Mouse (Mus musculus) kidney, embryonic 16.5 days (tissue): ENCODE data around the gene Izumo4. TPM values are rescaled to one million over a fixed set of nuclear protein-coding genes. Genes with fewer than 3 reads are reported as not detected.

ENCODE experiments used
- ATAC-seq: fragments of 200-750 bp; cut with Nextera tagmentation; 2 replicates; pipeline ENCODE4 v1.8.0; 2017; ENCODE audit warnings: moderate TSS enrichment; ENCODE audit not compliant: low FRiP score, low TSS enrichment
- H3K27ac ChIP-seq: fragments of 300-500 bp; sonication (generic); 2 replicates; pipeline ENCODE4 v1.5.1; 2014; ENCODE audit warnings: low read length
- H3K27me3 ChIP-seq: fragments of 300-500 bp; sonication (generic); 2 replicates; pipeline ENCODE4 v1.6.1; 2014; ENCODE audit warnings: low read length, control low read depth, mixed read lengths; ENCODE audit not compliant: insufficient read depth
- H3K36me3 ChIP-seq: fragments of 300-500 bp; sonication (generic); 2 replicates; pipeline ENCODE4 v1.6.1; 2014; ENCODE audit warnings: low read length, control low read depth, mixed read lengths; ENCODE audit not compliant: insufficient read depth
- H3K4me1 ChIP-seq: fragments of 300-500 bp; sonication (generic); 2 replicates; pipeline ENCODE4 v1.6.1; 2014; ENCODE audit warnings: low read length, control low read depth, mixed read lengths; ENCODE audit not compliant: insufficient read depth
- H3K4me2 ChIP-seq: fragments of 300-500 bp; sonication (generic); replicated peaks from 2 replicates; pipeline ENCODE4 v1.6.1; 2014; ENCODE audit warnings: low read depth, low read length
- H3K4me3 ChIP-seq: fragments of 300-500 bp; sonication (generic); 2 replicates; pipeline ENCODE4 v1.5.1; 2014; ENCODE audit warnings: mild to moderate bottlenecking, low read length
- H3K9ac ChIP-seq: fragments of 300-500 bp; sonication (generic); replicated peaks from 2 replicates; pipeline ENCODE4 v1.6.1; 2014; ENCODE audit warnings: low read length
- H3K9me3 ChIP-seq: fragments of 300-500 bp; sonication (generic); 2 replicates; pipeline ENCODE4 v1.6.1; 2016; ENCODE audit warnings: low read length, control low read depth
- WGBS: fragments of 180-500 bp; shearing (Covaris S2); extraction: QIAGEN DNeasy Blood & Tissue Kit; methylation state at CpG from one replicate; pipeline ENCODE4 v1.1.7; 2014; 5-methylcytosine and 5-hydroxymethylcytosine counted together
- polyA plus RNA-seq: library from polyadenylated mRNA; unstranded; fragments of >200 nt; fragmentation: Nextera tagmentation; extraction: Ambion mirVana; gene quantifications from 2 replicates; pipeline ENCODE4 v1.2.1, GENCODE M21; 2015

Izumo4 gene
- polyA plus RNA-seq, 1 experiment from 2014 or later, result 23.8 TPM

- ATAC-seq, result peak; percentile 30; the same call in 1 of the 2 replicates
- 0 out of 2 replicates have a peak overlapping the region, but pooled peaks have one; percentile 5 for H3K9ac ChIP-seq
- no peak overlapping the region for H3K4me2 ChIP-seq
- H3K36me3 ChIP-seq, result no peaks in the 10 kb centered on the region
- 42% methylated on average over 11 of the region's 12 CpGs for WGBS
- no peaks in the 10 kb centered on the region for H3K9me3 ChIP-seq
- H3K27me3 ChIP-seq, result no peaks in the 10 kb centered on the region
- H3K4me1 ChIP-seq, result peaks cover 43% of the 10 kb centered on the region
- no peak overlapping the region for H3K4me3 ChIP-seq
- H3K27ac ChIP-seq, result peak overlapping the region; percentile 78
Observed at GRCm38 (mm10) chr10:80696502-80697392, 5.2 kb upstream of the Izumo4 start.

DNA sequence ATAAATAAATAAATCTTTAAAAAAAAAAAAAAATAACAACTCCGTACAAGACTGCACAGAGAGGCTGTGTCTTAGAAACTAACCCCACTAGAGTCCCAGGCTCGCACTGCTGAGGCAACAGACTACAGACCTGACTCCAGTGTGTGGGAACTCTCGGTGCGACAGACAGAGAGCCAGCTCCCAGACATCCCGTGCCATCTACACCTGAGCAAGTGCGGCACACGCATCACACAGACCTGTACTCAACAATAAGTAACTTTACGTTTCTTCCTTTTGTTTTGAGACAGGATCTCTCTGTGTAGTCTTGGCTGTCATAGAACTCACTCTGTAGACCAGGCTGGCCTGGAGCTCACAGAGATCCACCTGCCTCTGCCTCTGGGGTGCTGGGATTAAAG is 4.6 kb upstream of the Izumo4 start:
- no peak overlapping the region for H3K27ac ChIP-seq
- H3K9me3 ChIP-seq, result no peaks in the 10 kb centered on the region
- H3K9ac ChIP-seq, result no peak overlapping the region
- WGBS, result 88% methylated on average over 8 of the region's 8 CpGs
- H3K27me3 ChIP-seq, result no peaks in the 10 kb centered on the region
- peaks cover 43% of the 10 kb centered on the region for H3K4me1 ChIP-seq
- ATAC-seq, result no peak
- H3K36me3 ChIP-seq, result no peaks in the 10 kb centered on the region
- no peak overlapping the region for H3K4me3 ChIP-seq
- H3K4me2 ChIP-seq, result no peak overlapping the region

DNA sequence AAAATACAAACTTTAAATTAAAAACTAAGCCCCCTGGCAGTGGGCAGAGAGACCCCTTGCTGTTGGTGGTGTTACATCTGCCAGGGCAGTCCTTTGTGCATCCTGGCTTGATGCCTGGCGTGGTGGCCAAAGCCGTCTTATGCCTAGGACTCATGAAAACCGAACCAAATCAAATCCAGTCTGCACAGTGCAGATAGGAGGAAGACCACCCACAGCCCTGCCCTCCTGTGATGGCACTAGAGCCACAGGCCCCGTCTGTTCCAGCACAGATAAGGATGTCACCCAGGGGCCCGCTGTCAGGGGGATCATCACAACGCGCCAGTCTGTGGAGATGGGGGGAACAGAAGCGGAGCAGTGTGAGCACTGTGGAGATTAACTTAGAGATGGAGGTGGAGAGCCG is 4.2 kb upstream of the Izumo4 start:
- no peak for ATAC-seq
- 87% methylated on average over 9 of the region's 9 CpGs for WGBS
- no peak overlapping the region for H3K9ac ChIP-seq
- H3K4me2 ChIP-seq, result no peak overlapping the region
- H3K9me3 ChIP-seq, result no peaks in the 10 kb centered on the region
- peaks cover 44% of the 10 kb centered on the region for H3K4me1 ChIP-seq
- no peak overlapping the region for H3K4me3 ChIP-seq
- H3K36me3 ChIP-seq, result no peaks in the 10 kb centered on the region
- H3K27me3 ChIP-seq, result no peaks in the 10 kb centered on the region
- no peak overlapping the region for H3K27ac ChIP-seq

DNA sequence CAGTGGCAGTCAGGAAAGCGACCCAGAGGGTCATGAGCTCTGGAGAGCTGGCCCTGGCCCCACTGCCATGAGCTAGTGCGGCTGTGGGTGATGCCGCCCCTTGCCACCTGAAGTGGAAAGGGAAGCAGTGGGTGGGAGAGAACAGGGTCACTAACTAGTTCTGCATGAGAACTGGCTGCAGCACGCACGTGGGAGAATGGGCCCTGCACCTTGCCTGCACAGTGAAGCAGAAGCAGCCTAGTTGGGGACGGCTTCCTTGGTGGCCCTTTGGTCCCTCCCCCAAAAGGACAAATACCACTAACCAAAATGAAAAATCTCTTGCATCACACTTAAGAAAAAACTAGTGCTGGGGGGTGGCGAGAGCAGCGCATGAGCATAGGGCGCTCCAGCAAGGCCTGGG is 3.4 kb upstream of the Izumo4 start:
- Histone ChIP-seq H3K4me2 (no peak overlapping the region), H3K27ac (no peak overlapping the region), H3K4me3 (no peak overlapping the region), H3K36me3 (no peaks in the 10 kb centered on the region), H3K9ac (no peak overlapping the region), H3K4me1 (peaks cover 52% of the 10 kb centered on the region), H3K27me3 (no peaks in the 10 kb centered on the region), H3K9me3 (no peaks in the 10 kb centered on the region)
- 87% methylated on average over 9 of the region's 9 CpGs for WGBS
- ATAC-seq, result no peak

DNA sequence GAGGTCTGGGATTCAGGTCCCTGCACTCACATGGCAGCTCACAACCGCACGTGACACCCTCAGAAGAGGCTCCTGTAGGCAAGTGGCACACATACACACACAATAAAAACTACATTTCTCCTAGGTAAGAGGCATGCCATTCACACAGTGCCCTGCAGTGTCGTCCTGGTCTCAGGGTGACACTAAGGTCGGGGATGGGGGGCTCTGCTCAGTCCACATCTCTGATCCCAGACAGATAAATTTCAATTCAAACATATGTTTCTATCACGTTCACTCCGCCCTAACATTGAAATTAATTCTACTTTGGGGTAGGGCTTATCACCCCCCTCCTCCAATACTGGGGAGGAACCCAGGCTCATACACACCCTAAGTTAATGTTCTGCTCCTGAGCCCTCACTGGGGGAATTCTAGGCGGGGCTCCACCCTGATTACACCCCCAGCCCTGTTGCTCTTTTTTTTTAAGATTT is 1.9 kb upstream of the Izumo4 start:
- Histone ChIP-seq H3K4me2 (0 out of 2 replicates have a peak overlapping the region, but pooled peaks have one; percentile 64), H3K4me1 (peaks cover 52% of the 10 kb centered on the region), H3K36me3 (no peaks in the 10 kb centered on the region), H3K4me3 (no peak overlapping the region), H3K27ac (no peak overlapping the region), H3K9ac (0 out of 2 replicates have a peak overlapping the region, but pooled peaks have one; percentile 24), H3K9me3 (no peaks in the 10 kb centered on the region), H3K27me3 (no peaks in the 10 kb centered on the region)
- 84% methylated on average over 7 of the region's 7 CpGs for WGBS
- no peak for ATAC-seq

- 42% methylated on average over 4 of the region's 4 CpGs for WGBS
- H3K9ac ChIP-seq, result peak overlapping the region; percentile 71
- no peaks in the 10 kb centered on the region for H3K9me3 ChIP-seq
- peak overlapping the region; percentile 64 for H3K4me2 ChIP-seq
- H3K4me3 ChIP-seq, result peak overlapping the region; percentile 61
- no peak for ATAC-seq
- peaks cover 46% of the 10 kb centered on the region for H3K4me1 ChIP-seq
- H3K36me3 ChIP-seq, result 0 out of 2 replicates have a peak, but pooled peaks cover 2% of the 10 kb centered on the region
- H3K27me3 ChIP-seq, result no peaks in the 10 kb centered on the region
- no peak overlapping the region; the same call in 1 of the 2 replicates for H3K27ac ChIP-seq
Observed at GRCm38 (mm10) chr10:80700732-80701131, 1.3 kb upstream of the Izumo4 start.

DNA sequence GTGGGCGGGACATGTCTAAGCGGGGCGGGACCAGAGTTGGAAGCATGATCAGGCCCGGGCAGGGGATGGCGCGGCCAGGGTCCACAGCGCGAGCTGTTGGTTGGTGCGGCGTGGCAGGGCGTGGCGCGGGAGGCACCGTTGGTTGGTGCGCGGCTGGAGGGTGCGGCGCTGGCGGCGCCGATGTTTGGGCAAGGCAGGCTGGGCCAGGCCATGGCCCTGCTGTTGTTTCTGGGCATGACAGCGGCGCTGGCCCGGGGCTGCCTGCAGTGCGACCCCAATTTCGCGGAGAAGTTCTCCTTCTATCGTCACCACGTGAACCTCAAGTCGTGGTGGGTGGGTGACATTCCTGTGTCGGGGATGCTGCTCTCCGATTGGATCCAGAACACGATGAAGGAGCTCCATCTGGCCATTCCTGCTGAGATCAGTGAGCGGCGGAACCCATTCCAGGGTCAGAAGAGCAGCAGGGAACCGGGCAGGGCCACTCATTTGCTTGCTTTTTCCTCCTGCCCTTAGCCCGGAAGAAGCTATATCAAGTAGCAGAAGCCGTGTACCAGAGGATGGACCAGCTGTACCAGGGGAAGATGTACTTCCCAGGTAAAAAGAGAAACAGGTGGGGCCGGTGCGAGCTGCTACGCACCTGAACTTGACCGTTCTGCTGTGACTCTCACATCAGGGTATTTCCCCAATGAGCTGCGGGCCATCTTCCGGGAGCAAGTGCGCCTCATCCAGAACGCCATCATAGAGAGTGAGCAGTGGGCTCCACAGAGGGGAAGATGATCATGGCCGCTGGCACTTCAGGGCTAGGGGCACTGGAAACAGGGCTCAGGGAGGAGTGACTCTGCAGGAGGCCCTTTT is 779 bp downstream of the Izumo4 start:
- Histone ChIP-seq H3K4me2 (peak overlapping the region; percentile 91), H3K4me1 (peaks cover 33% of the 10 kb centered on the region), H3K36me3 (peaks cover 22% of the 10 kb centered on the region), H3K27ac (peak overlapping the region; percentile 85), H3K4me3 (peak overlapping the region; percentile 61), H3K27me3 (no peaks in the 10 kb centered on the region), H3K9me3 (no peaks in the 10 kb centered on the region), H3K9ac (peak overlapping the region; percentile 67)
- peak; percentile 92 for ATAC-seq
- under 1% methylated on average over 47 of the region's 47 CpGs for WGBS

- peaks cover 29% of the 10 kb centered on the region for H3K4me1 ChIP-seq
- H3K9me3 ChIP-seq, result no peaks in the 10 kb centered on the region
- peak overlapping the region; percentile 67 for H3K9ac ChIP-seq
- no peaks in the 10 kb centered on the region for H3K27me3 ChIP-seq
- H3K36me3 ChIP-seq, result peaks cover 30% of the 10 kb centered on the region
- no peak for ATAC-seq
- H3K4me3 ChIP-seq, result peak overlapping the region; percentile 61; the same call in 1 of the 2 replicates
- H3K4me2 ChIP-seq, result peak overlapping the region; percentile 91
- 0 out of 2 replicates have a peak overlapping the region, but pooled peaks have one; percentile 85 for H3K27ac ChIP-seq
- 86% methylated on average over 5 of the region's 5 CpGs for WGBS
Observed at GRCm38 (mm10) chr10:80703643-80704042, 1.7 kb downstream of the Izumo4 start.

DNA sequence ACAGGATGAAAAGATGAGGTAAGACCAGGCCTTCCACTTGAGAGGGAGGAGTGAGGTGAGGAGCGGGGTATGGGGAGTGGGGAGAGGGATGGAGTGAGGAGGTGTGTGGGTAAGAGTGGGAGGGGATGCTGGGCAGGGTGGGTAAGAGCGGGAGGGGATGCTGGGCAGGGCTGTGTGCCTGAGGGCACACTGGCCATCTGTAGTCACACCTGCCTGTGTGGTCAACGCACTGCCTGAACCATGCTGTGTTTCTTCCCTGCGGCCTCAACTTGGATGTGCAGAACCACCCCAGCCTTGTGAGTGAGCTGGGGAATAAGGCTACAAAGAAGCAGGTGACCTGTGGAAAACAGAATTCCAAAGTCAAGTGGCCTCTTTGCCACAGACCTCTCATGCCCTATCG is 2.4 kb downstream of the Izumo4 start:
- no peak for ATAC-seq
- Histone ChIP-seq H3K9ac (no peak overlapping the region), H3K4me1 (peaks cover 29% of the 10 kb centered on the region), H3K27me3 (no peaks in the 10 kb centered on the region), H3K27ac (no peak overlapping the region), H3K36me3 (peaks cover 38% of the 10 kb centered on the region), H3K4me2 (no peak overlapping the region), H3K9me3 (no peaks in the 10 kb centered on the region), H3K4me3 (no peak overlapping the region)
- 87% methylated on average over 5 of the region's 5 CpGs for WGBS
